Mouse (Mus musculus) erythroblast, embryonic 14.5 days (primary cell): Measurements from ENCODE around the gene Mamdc2.

ENCODE experiments used
- GATA1 ChIP-seq: IDR thresholded peaks from 2 replicates; pipeline ENCODE4 v1.6.1; 2012; ENCODE audit warnings: low read length, inconsistent platforms, mixed read lengths
- TAL1 ChIP-seq: IDR thresholded peaks from 3 replicates; pipeline ENCODE4 v1.6.1; 2012; ENCODE audit warnings: low read length, inconsistent platforms, mixed read lengths

DNA sequence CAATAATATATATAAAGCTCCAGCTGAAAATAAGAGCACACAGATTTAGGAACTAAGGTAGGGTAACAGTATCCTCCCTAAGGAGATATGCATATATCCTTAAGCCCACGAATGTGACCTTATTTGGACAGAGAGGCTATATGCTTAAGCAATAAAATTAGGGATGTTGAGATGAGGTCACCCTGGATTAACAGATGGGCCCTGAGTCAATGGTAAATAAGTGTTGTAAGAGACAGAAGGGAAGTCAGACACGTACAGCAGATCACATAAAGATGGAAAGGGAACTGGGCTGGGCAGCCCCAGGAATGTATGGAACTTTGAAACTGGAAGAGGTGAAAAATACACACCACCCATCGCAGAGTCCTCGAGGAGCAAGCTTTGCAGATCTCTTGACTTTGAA lies 3.1 kb upstream of the Mamdc2 start:
- TF ChIP-seq TAL1 (no peak), GATA1 (no peak)
